Mouse (Mus musculus) skeletal muscle tissue, postnatal 0 days (tissue): Measurements from ENCODE around the gene Baz2a. TPM values are rescaled to one million over a fixed set of nuclear protein-coding genes. Genes with fewer than 3 reads are reported as not detected.

Experiments used
- microRNA counts: library from miRNA; unstranded; fragments of <30 nt; microRNA quantifications from one replicate; lab custom pipeline; 2015
- microRNA-seq, 2 experiments: library from miRNA; unstranded; fragments of <30 nt; microRNA quantifications; one replicate each; pipeline ENCODE4; 2016
- polyA plus RNA-seq: library from polyadenylated mRNA; unstranded; fragments of >200 nt; fragmentation: Nextera tagmentation; extraction: Ambion mirVana; gene quantifications from 2 replicates; pipeline ENCODE4 v1.2.1, GENCODE M21; 2015

Gene Baz2a
- 5.1 and 5.6 TPM in 2 replicates for polyA plus RNA-seq

GRCm38 (mm10) chr10:128091564-128092505 is at the start of gene Baz2a:
Baz2a (plus strand) TSS chr10:128091577.

DNA sequence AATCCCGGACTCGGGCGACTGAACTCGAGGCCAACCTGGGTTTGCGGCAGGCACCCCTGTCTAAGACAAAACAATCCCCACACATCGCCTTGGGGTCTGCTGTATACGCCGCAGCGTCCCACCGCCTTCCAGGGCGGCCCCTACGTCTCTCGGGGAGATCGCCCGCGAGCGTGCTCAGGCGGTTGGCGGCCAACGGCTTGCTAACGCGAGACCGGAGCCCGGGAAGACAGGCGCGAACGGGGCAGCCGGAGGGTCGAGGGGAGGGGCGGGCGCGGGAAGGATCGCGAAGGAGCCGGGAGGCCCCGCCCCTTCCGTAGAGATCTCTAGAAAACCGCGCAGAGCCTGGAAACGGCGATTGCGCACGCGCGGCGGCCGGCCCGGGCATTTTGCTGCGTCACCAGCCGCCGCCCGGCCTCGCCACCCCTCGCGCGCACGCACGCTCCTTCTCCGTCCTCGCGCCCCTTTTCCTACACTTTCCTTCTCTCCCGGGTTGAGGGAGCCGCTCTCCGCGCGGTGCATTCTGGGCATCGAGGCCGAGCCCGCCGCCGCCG is 32.7 kb upstream of the Baz2a start, which contains the start of gene Ptges3:
TSS of gene Ptges3 (plus strand) at position 354 of the 551 bp plus-strand sequence.

DNA sequence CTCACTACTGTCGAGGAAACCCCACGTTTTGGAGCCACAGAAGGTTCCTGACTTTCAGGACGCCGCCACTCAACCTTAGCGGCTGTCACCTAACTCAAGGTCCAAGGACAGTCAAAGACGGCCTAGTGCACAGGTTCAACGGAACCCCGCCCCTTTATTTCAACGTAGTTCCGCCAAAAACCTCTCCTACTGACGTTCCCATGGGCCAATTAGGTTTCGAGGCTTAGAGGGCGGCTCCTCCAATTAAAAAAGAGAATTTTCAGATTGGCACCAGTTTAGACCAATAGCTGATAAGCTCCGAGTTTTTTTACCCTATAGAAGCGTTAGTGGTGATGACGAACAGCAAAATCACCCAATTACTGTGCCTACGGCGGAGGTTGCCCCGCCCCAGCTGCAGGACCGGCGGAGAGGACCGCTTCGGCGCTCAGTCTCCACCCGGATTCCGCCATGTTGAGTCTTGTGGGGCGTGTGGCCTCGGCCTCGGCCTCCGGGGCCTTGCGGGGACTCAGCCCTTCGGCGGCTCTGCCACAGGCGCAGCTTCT is 8.4 kb upstream of the Baz2a start, which contains the start of gene Atp5b:
TSS of gene Atp5b (plus strand) at position 394 of the 542 bp plus-strand sequence.

MicroRNA genes within 50 kb of the gene (microRNA counts, 519-probe panel; counts per million panel counts)
- 2,439 counts per million, percentile 68 among the panel's probes with 10 or more counts for microRNA mmu-miR-677 (lab: Ali Mortazavi, UCI)

Small RNA genes within 50 kb of the gene (microRNA-seq; reads per million reads assigned to microRNA genes)
- gene Mir677: 7.1 to 12.1 reads per million in 2 experiments

Other genes starting within 250 kb of the Baz2a start
- gene Rdh19, start 241.6 kb upstream of the Baz2a start, polyA plus RNA-seq: not detected in 2 replicates
- gene Rdh16f2, start 225.1 kb upstream of the Baz2a start, polyA plus RNA-seq: not detected in 2 replicates
- gene Rdh7, start 202.8 kb upstream of the Baz2a start, polyA plus RNA-seq: 0.19 TPM in 1 of 2 replicates, not detected in the other
- gene Sdr9c7, start 193.1 kb upstream of the Baz2a start, polyA plus RNA-seq: 1.9 TPM in 1 of 2 replicates, not detected in the other
- not detected in 2 replicates for gene Hsd17b6, start 84.0 kb upstream of the Baz2a start, polyA plus RNA-seq
- 14.3 and 15.8 TPM in 2 replicates for gene Prim1, start 76.4 kb upstream of the Baz2a start, polyA plus RNA-seq
- gene Naca, start 56.0 kb upstream of the Baz2a start, polyA plus RNA-seq: 404 and 425 TPM in 2 replicates
- gene Ptges3, start 32.6 kb upstream of the Baz2a start, polyA plus RNA-seq: 194 and 206 TPM in 2 replicates
- gene Atp5b, start 8.3 kb upstream of the Baz2a start, polyA plus RNA-seq: 5,056 and 5,083 TPM in 2 replicates
- gene Rbms2, start 88.7 kb downstream of the Baz2a start, polyA plus RNA-seq: 20.6 and 25.1 TPM in 2 replicates
- gene Gls2, start 102.9 kb downstream of the Baz2a start, polyA plus RNA-seq: 0.41 and 0.71 TPM in 2 replicates
- gene Spryd4, start 120.2 kb downstream of the Baz2a start, polyA plus RNA-seq: 40.4 and 42.4 TPM in 2 replicates
- gene Mip, start 134.3 kb downstream of the Baz2a start, polyA plus RNA-seq: 0.06 TPM in 1 of 2 replicates, not detected in the other
- gene Timeless, start 140.5 kb downstream of the Baz2a start, polyA plus RNA-seq: 7.7 and 9.4 TPM in 2 replicates
- gene Apon, start 162.5 kb downstream of the Baz2a start, polyA plus RNA-seq: 0.10 TPM in 1 of 2 replicates, not detected in the other
- gene Apof, start 177.1 kb downstream of the Baz2a start, polyA plus RNA-seq: 0.17 and 0.60 TPM in 2 replicates
- gene Stat2, start 179.0 kb downstream of the Baz2a start, polyA plus RNA-seq: 5.2 and 6.2 TPM in 2 replicates
- gene Il23a, start 207.2 kb downstream of the Baz2a start, polyA plus RNA-seq: not detected in 2 replicates
- 10.7 and 11.6 TPM in 2 replicates for gene Pan2, start 211.8 kb downstream of the Baz2a start, polyA plus RNA-seq
- 172 and 198 TPM in 2 replicates for gene Cnpy2, start 230.9 kb downstream of the Baz2a start, polyA plus RNA-seq
- 392 and 409 TPM in 2 replicates for gene Cs, start 246.2 kb downstream of the Baz2a start, polyA plus RNA-seq